Mouse (Mus musculus) heart, adult 11 months (tissue): Measurements from ENCODE around the gene Kcnk4.

Source experiments
- DNase-seq: peaks from one replicate; pipeline ENCODE4 v3.0.0; 2022

Kcnk4 gene

GRCm38 (mm10) chr19:6968491-6969271, 34.4 kb upstream of the Kcnk4 start:
- DNase-seq = peak; percentile 95

GRCm38 (mm10) chr19:6956461-6956860, 22.1 kb upstream of the Kcnk4 start:
- DNase-seq = peak; percentile 93

- DNase-seq = peak; percentile 97
Observed at GRCm38 (mm10) chr19:6955424-6955823, 21.1 kb upstream of the Kcnk4 start.

GRCm38 (mm10) chr19:6954046-6954445, 19.7 kb upstream of the Kcnk4 start:
- peak; percentile 96 for DNase-seq

- DNase-seq = peak; percentile 98
Observed at GRCm38 (mm10) chr19:6952712-6953037, 18.4 kb upstream of the Kcnk4 start.

GRCm38 (mm10) chr19:6951994-6952711, 17.8 kb upstream of the Kcnk4 start:
- peak; percentile 99 for DNase-seq

GRCm38 (mm10) chr19:6951381-6951968, 17.2 kb upstream of the Kcnk4 start:
- peak; percentile 100 for DNase-seq

- DNase-seq = peak; percentile 97
Observed at GRCm38 (mm10) chr19:6950613-6951153, 16.4 kb upstream of the Kcnk4 start.

GRCm38 (mm10) chr19:6949951-6950350, 15.6 kb upstream of the Kcnk4 start:
- DNase-seq = peak; percentile 92

GRCm38 (mm10) chr19:6949532-6949931, 15.2 kb upstream of the Kcnk4 start:
- peak; percentile 92 for DNase-seq

GRCm38 (mm10) chr19:6948186-6948585, 13.9 kb upstream of the Kcnk4 start:
- peak; percentile 90 for DNase-seq

- no peak for DNase-seq
Observed at GRCm38 (mm10) chr19:6947742-6948141, 13.4 kb upstream of the Kcnk4 start.

GRCm38 (mm10) chr19:6943709-6944108, 9.4 kb upstream of the Kcnk4 start:
- DNase-seq = peak; percentile 91

GRCm38 (mm10) chr19:6942764-6943163, 8.4 kb upstream of the Kcnk4 start:
- DNase-seq = no peak

GRCm38 (mm10) chr19:6942249-6942691, 8.0 kb upstream of the Kcnk4 start, which contains the start of gene Gpr137:
Gpr137 (minus strand) TSS chr19:6942480.
- peak; percentile 100 for DNase-seq

- DNase-seq = peak; percentile 99
Observed at GRCm38 (mm10) chr19:6941372-6942248, 7.3 kb upstream of the Kcnk4 start, which contains the start of gene Bad. Bad (plus strand) TSS chr19:6941861.

- DNase-seq = peak; percentile 93
Observed at GRCm38 (mm10) chr19:6940396-6941351, 6.4 kb upstream of the Kcnk4 start.

- peak; percentile 94 for DNase-seq
Observed at GRCm38 (mm10) chr19:6939106-6940002, 5.0 kb upstream of the Kcnk4 start.

GRCm38 (mm10) chr19:6937541-6938465, 3.5 kb upstream of the Kcnk4 start:
- DNase-seq = peak; percentile 98
